Mouse (Mus musculus): ENCODE measurements around the gene Klrb1a. TPM values are rescaled to one million over a fixed set of nuclear protein-coding genes. Genes with fewer than 3 reads are reported as not detected.
"Not testable (repeated sequence)": the region's sequence is repeated elsewhere in the genome, so short reads cannot be mapped to it uniquely, and the experiment has no call there.

Klrb1a gene
- total RNA-seq (2014; rRNA removed) = not detected in 2 replicates
- not detected in 2 replicates for polyA plus RNA-seq (2015; fragmentation: Nextera tagmentation; extraction: Ambion mirVana)

- H3K27me3 ChIP-seq (ENCODE audit: insufficient read depth, low read length); DNase-seq (ENCODE audit: low spot score); H3K4me3 ChIP-seq (ENCODE audit: low read depth, low read length); H3K9me3 ChIP-seq (ENCODE audit: low read length); H3K4me2 ChIP-seq (ENCODE audit: low read depth, low read length, poor library complexity, severe bottlenecking); ATAC-seq (ENCODE audit: low FRiP score); H3K4me1 ChIP-seq (ENCODE audit: insufficient read depth, low read length); H3K36me3 ChIP-seq (ENCODE audit: insufficient read depth, low read length); H3K27ac ChIP-seq (ENCODE audit: low read depth, low read length); H3K9ac ChIP-seq (replicated peaks; ENCODE audit: low read length, poor library complexity, severe bottlenecking): not testable (repeated sequence)
- 98% methylated on average over 5 of the region's 5 CpGs for WGBS
Measured at GRCm38 (mm10) chr6:128623433-128623832, at the start of gene Klrb1a. TSS of gene Klrb1a (minus strand) at chr6:128623533.

GRCm38 (mm10) chr6:128669936-128670335 lies 46.6 kb upstream of the Klrb1a start:
- no peaks in the 10 kb centered on the region for H3K36me3 ChIP-seq (ENCODE audit: insufficient read depth, low read length)
- H3K27me3 ChIP-seq (ENCODE audit: insufficient read depth, low read length) = no peaks in the 10 kb centered on the region
- no peaks in the 10 kb centered on the region for H3K4me1 ChIP-seq (ENCODE audit: insufficient read depth, low read length)
- ATAC-seq (ENCODE audit: low FRiP score) (no peak), DNase-seq (ENCODE audit: low spot score) (no peak)
- H3K9ac ChIP-seq (replicated peaks; ENCODE audit: low read length, poor library complexity, severe bottlenecking) = no peak overlapping the region
- 61% methylated on average over 4 of the region's 4 CpGs for WGBS
- no peak for TF ChIP-seq CTCF (IDR thresholded peaks at IDR 0.05)
- H3K27ac ChIP-seq (ENCODE audit: low read depth, low read length) = no peak overlapping the region
- no peak overlapping the region for H3K4me3 ChIP-seq (ENCODE audit: low read depth, low read length)
- H3K4me2 ChIP-seq (ENCODE audit: low read depth, low read length, poor library complexity, severe bottlenecking) = no peak overlapping the region
- no peaks in the 10 kb centered on the region for H3K9me3 ChIP-seq (ENCODE audit: low read length)

- Histone ChIP-seq H3K9ac (replicated peaks; ENCODE audit: low read length, poor library complexity, severe bottlenecking) (no peak within 1 kb of the TSS), H3K4me1 (ENCODE audit: insufficient read depth, low read length) (no peaks in the 10 kb centered on the region), H3K36me3 (ENCODE audit: insufficient read depth, low read length) (no peaks in the 10 kb centered on the region), H3K27me3 (ENCODE audit: insufficient read depth, low read length) (no peaks in the 10 kb centered on the region), H3K4me3 (ENCODE audit: low read depth, low read length) (no peak within 1 kb of the TSS), H3K9me3 (ENCODE audit: low read length) (no peaks in the 10 kb centered on the region), H3K4me2 (ENCODE audit: low read depth, low read length, poor library complexity, severe bottlenecking) (no peak within 1 kb of the TSS), H3K27ac (ENCODE audit: low read depth, low read length) (no peak within 1 kb of the TSS)
- DNase-seq (ENCODE audit: low spot score) (no peak), ATAC-seq (ENCODE audit: low FRiP score) (no peak)
- peak; percentile 48 for TF ChIP-seq CTCF (IDR thresholded peaks at IDR 0.05)
- 20% methylated on average over 1 of the region's 1 CpGs for WGBS
Measured at GRCm38 (mm10) chr6:128662206-128662605, 38.9 kb upstream of the Klrb1a start, which contains the start of gene Clec2h. TSS of gene Clec2h (plus strand) at chr6:128662385.

- TF ChIP-seq CTCF (IDR thresholded peaks at IDR 0.05) = no peak
- Histone ChIP-seq H3K27me3 (ENCODE audit: insufficient read depth, low read length) (no peaks in the 10 kb centered on the region), H3K36me3 (ENCODE audit: insufficient read depth, low read length) (no peaks in the 10 kb centered on the region), H3K4me2 (ENCODE audit: low read depth, low read length, poor library complexity, severe bottlenecking) (no peak overlapping the region), H3K9ac (replicated peaks; ENCODE audit: low read length, poor library complexity, severe bottlenecking) (no peak overlapping the region), H3K27ac (ENCODE audit: low read depth, low read length) (no peak overlapping the region), H3K4me1 (ENCODE audit: insufficient read depth, low read length) (no peaks in the 10 kb centered on the region), H3K4me3 (ENCODE audit: low read depth, low read length) (no peak overlapping the region), H3K9me3 (ENCODE audit: low read length) (no peaks in the 10 kb centered on the region)
- 93% methylated on average over 1 of the region's 1 CpGs for WGBS
- ATAC-seq (ENCODE audit: low FRiP score) (no peak), DNase-seq (ENCODE audit: low spot score) (no peak)
Measured at GRCm38 (mm10) chr6:128661249-128661648, 37.9 kb upstream of the Klrb1a start.

GRCm38 (mm10) chr6:128652938-128653337 lies 29.6 kb upstream of the Klrb1a start:
- Histone ChIP-seq H3K27ac (ENCODE audit: low read depth, low read length) (no peak overlapping the region), H3K4me2 (ENCODE audit: low read depth, low read length, poor library complexity, severe bottlenecking) (no peak overlapping the region), H3K27me3 (ENCODE audit: insufficient read depth, low read length) (no peaks in the 10 kb centered on the region), H3K9ac (replicated peaks; ENCODE audit: low read length, poor library complexity, severe bottlenecking) (no peak overlapping the region), H3K36me3 (ENCODE audit: insufficient read depth, low read length) (no peaks in the 10 kb centered on the region), H3K9me3 (ENCODE audit: low read length) (no peaks in the 10 kb centered on the region), H3K4me3 (ENCODE audit: low read depth, low read length) (no peak overlapping the region), H3K4me1 (ENCODE audit: insufficient read depth, low read length) (no peaks in the 10 kb centered on the region)
- TF ChIP-seq CTCF (IDR thresholded peaks at IDR 0.05) = no peak
- 100% methylated on average over 1 of the region's 1 CpGs for WGBS
- DNase-seq (ENCODE audit: low spot score) = no peak
- ATAC-seq (ENCODE audit: low FRiP score) = no peak

GRCm38 (mm10) chr6:128650827-128651226 lies 27.5 kb upstream of the Klrb1a start:
- H3K36me3 ChIP-seq (ENCODE audit: insufficient read depth, low read length); H3K27ac ChIP-seq (ENCODE audit: low read depth, low read length); H3K9ac ChIP-seq (replicated peaks; ENCODE audit: low read length, poor library complexity, severe bottlenecking); H3K9me3 ChIP-seq (ENCODE audit: low read length); ATAC-seq (ENCODE audit: low FRiP score); H3K4me3 ChIP-seq (ENCODE audit: low read depth, low read length); H3K4me2 ChIP-seq (ENCODE audit: low read depth, low read length, poor library complexity, severe bottlenecking); DNase-seq (ENCODE audit: low spot score); H3K27me3 ChIP-seq (ENCODE audit: insufficient read depth, low read length); H3K4me1 ChIP-seq (ENCODE audit: insufficient read depth, low read length): not testable (repeated sequence)
- WGBS = 90% methylated on average over 4 of the region's 7 CpGs
